21 mouse cellular contexts compared by ENCODE assay signal in genomic region chr1:87520467-87520866, GRCm38 (mm10). TPM values are rescaled to one million over a fixed set of nuclear protein-coding genes. Genes with fewer than 3 reads are reported as not detected.
DNase-seq lines count a peak whose midpoint lies in the region; ATAC-seq and TF ChIP-seq lines count a peak whose summit lies in the region.
"Had no signal": no experiment of that assay in that cellular context is flagged by ENCODE, and none has a peak within 500 bp of the region (broad histone marks: within the 10 kb centered on the region; RNA-seq: fewer than 3 reads in every experiment).

No protein-coding gene starts in this region.

- H3K4me1 ChIP-seq in heart, embryonic 15.5 days (replicated peaks), result 0 out of 2 replicates have a peak, but pooled peaks cover 3% of the 10 kb centered on the region
- peaks cover 12% of the 10 kb centered on the region for H3K4me1 ChIP-seq in midbrain, embryonic 10.5 days
- no peaks in the 10 kb centered on the region for H3K4me1 ChIP-seq in midbrain, embryonic 11.5 days (ENCODE audit: control insufficient read depth, insufficient read depth, low read length)
- peaks cover 3% of the 10 kb centered on the region; the same call in 1 of the 2 replicates for H3K4me1 ChIP-seq in embryonic facial prominence, embryonic 15.5 days
- H3K4me1 ChIP-seq in midbrain, postnatal 0 days (ENCODE audit: insufficient read depth, low read length), result no peaks in the 10 kb centered on the region

- H3K27ac ChIP-seq in heart, embryonic 15.5 days, result no peak overlapping the region
- peak overlapping the region; percentile 42; the same call in 1 of the 2 replicates for H3K27ac ChIP-seq in midbrain, embryonic 10.5 days (replicated peaks)
- no peak overlapping the region for H3K27ac ChIP-seq in midbrain, embryonic 11.5 days (ENCODE audit: low read depth, low read length)
- no peak overlapping the region for H3K27ac ChIP-seq in embryonic facial prominence, embryonic 15.5 days (replicated peaks)
- H3K27ac ChIP-seq in midbrain, postnatal 0 days (ENCODE audit: low read depth, low read length), result no peak overlapping the region
- H3K27ac ChIP-seq: macrophage had no signal

- no peak for DNase-seq in heart, postnatal 4 days
- no peak for DNase-seq in midbrain, embryonic 10.5 days (ENCODE audit: low spot score)
- no peak for DNase-seq in midbrain, embryonic 11.5 days (ENCODE audit: low spot score, missing footprints)
- DNase-seq in midbrain, postnatal 0 days (ENCODE audit: low spot score), result no peak
- no peak for DNase-seq in Muller cell, postnatal 12 days (ENCODE audit: inconsistent ontology term)
- DNase-seq: adrenal gland, postnatal 25 days; cerebellum, postnatal 14 days; heart, postnatal 14 days; kidney, adult 8-10 months; kidney, postnatal 36 days; right cerebral cortex, adult 18-20 months; thymus, adult 2 months had no signal

- no peak overlapping the region for H3K9ac ChIP-seq in heart, embryonic 15.5 days
- no peak overlapping the region for H3K9ac ChIP-seq in midbrain, embryonic 11.5 days (ENCODE audit: low read length)
- no peak overlapping the region for H3K9ac ChIP-seq in embryonic facial prominence, embryonic 15.5 days
- H3K9ac ChIP-seq in midbrain, postnatal 0 days (replicated peaks; ENCODE audit: low read length, poor library complexity, severe bottlenecking), result no peak overlapping the region

- H3K9me3 ChIP-seq in heart, embryonic 15.5 days (replicated peaks), result no peaks in the 10 kb centered on the region
- no peaks in the 10 kb centered on the region for H3K9me3 ChIP-seq in midbrain, embryonic 10.5 days (replicated peaks)
- no peaks in the 10 kb centered on the region for H3K9me3 ChIP-seq in midbrain, embryonic 11.5 days (ENCODE audit: control insufficient read depth, low read length)
- no peaks in the 10 kb centered on the region for H3K9me3 ChIP-seq in embryonic facial prominence, embryonic 15.5 days (replicated peaks)
- no peaks in the 10 kb centered on the region for H3K9me3 ChIP-seq in midbrain, postnatal 0 days (ENCODE audit: low read length)

- peaks cover 2% of the 10 kb centered on the region; the same call in 1 of the 2 replicates for H3K27me3 ChIP-seq in heart, embryonic 15.5 days
- H3K27me3 ChIP-seq in midbrain, embryonic 10.5 days (ENCODE audit: low read depth, poor library complexity, severe bottlenecking), result no peaks in the 10 kb centered on the region
- no peaks in the 10 kb centered on the region for H3K27me3 ChIP-seq in midbrain, embryonic 11.5 days (ENCODE audit: control insufficient read depth, insufficient read depth, low read length)
- H3K27me3 ChIP-seq in embryonic facial prominence, embryonic 15.5 days, result no peaks in the 10 kb centered on the region
- H3K27me3 ChIP-seq in midbrain, postnatal 0 days (ENCODE audit: insufficient read depth, low read length), result no peaks in the 10 kb centered on the region

- no peak for TF ChIP-seq CTCF in midbrain, postnatal 0 days (IDR thresholded peaks at IDR 0.05)

- H3K36me3 ChIP-seq in heart, embryonic 15.5 days, result no peaks in the 10 kb centered on the region
- H3K36me3 ChIP-seq in midbrain, embryonic 10.5 days, result no peaks in the 10 kb centered on the region
- no peaks in the 10 kb centered on the region for H3K36me3 ChIP-seq in midbrain, embryonic 11.5 days (ENCODE audit: control insufficient read depth, insufficient read depth, low read length)
- H3K36me3 ChIP-seq in embryonic facial prominence, embryonic 15.5 days, result no peaks in the 10 kb centered on the region
- no peaks in the 10 kb centered on the region for H3K36me3 ChIP-seq in midbrain, postnatal 0 days (ENCODE audit: insufficient read depth, low read length)

- ATAC-seq in heart, embryonic 15.5 days (replicated peaks; ENCODE audit: insufficient number of reproducible peaks, insufficient read depth, low FRiP score, low read depth), result no peak
- no peak for ATAC-seq in midbrain, embryonic 11.5 days (ENCODE audit: low FRiP score)
- ATAC-seq in embryonic facial prominence, embryonic 15.5 days (ENCODE audit: insufficient number of reproducible peaks, low FRiP score, low TSS enrichment, low read depth), result no peak
- no peak for ATAC-seq in midbrain, postnatal 0 days (ENCODE audit: low FRiP score)

- H3K4me3 ChIP-seq in heart, embryonic 15.5 days, result no peak overlapping the region
- H3K4me3 ChIP-seq in midbrain, embryonic 10.5 days, result no peak overlapping the region
- H3K4me3 ChIP-seq in midbrain, embryonic 11.5 days (ENCODE audit: low read depth, low read length), result no peak overlapping the region
- no peak overlapping the region for H3K4me3 ChIP-seq in embryonic facial prominence, embryonic 15.5 days (replicated peaks)
- no peak overlapping the region for H3K4me3 ChIP-seq in midbrain, postnatal 0 days (ENCODE audit: low read depth, low read length)

- H3K4me2 ChIP-seq in heart, embryonic 15.5 days, result 0 out of 2 replicates have a peak overlapping the region, but pooled peaks have one; percentile 23
- H3K4me2 ChIP-seq in midbrain, embryonic 11.5 days, result no peak overlapping the region
- H3K4me2 ChIP-seq in embryonic facial prominence, embryonic 15.5 days (replicated peaks), result peak overlapping the region; percentile 19; the same call in 1 of the 2 replicates
- H3K4me2 ChIP-seq in midbrain, postnatal 0 days (ENCODE audit: low read depth, low read length, poor library complexity, severe bottlenecking), result peak overlapping the region; percentile 26; the same call in 1 of the 2 replicates

RNA-seq across cellular contexts. Expression of gene Neu2, which starts 10.8 kb away (rescaled TPM):
- 0.53 and 2.3 TPM in 2 replicates for polyA plus RNA-seq in heart, embryonic 15.5 days (2015; fragmentation: Nextera tagmentation; extraction: Ambion mirVana)
- not detected for total RNA-seq in heart, postnatal 4 days (2021)
- not detected in 2 replicates for polyA plus RNA-seq in midbrain, embryonic 10.5 days (2016; fragmentation: Nextera tagmentation; extraction: Ambion mirVana)
- polyA plus RNA-seq in midbrain, embryonic 11.5 days (2014; fragmentation: Nextera tagmentation; extraction: Ambion mirVana), result not detected in 2 replicates
- 0.21 and 0.51 TPM in 2 replicates for polyA plus RNA-seq in embryonic facial prominence, embryonic 15.5 days (2015; fragmentation: Nextera tagmentation; extraction: Ambion mirVana)
- total RNA-seq in midbrain, postnatal 0 days (2014; rRNA removed), result 1.1 and 1.3 TPM in 2 replicates
- 1.1 and 2.0 TPM in 2 replicates for polyA plus RNA-seq in midbrain, postnatal 0 days (2015; fragmentation: Nextera tagmentation; extraction: Ambion mirVana)
- total RNA-seq: adrenal gland, postnatal 25 days; granulocyte monocyte progenitor cell, adult 5-6 weeks; heart, postnatal 14 days; monocyte, adult 5-6 weeks; neutrophil, adult 5-6 weeks had no signal
- polyA plus RNA-seq: limb, embryonic 11.5 days; macrophage had no signal

RNA-seq across cellular contexts. Expression of gene Snorc, which starts 50.4 kb away (rescaled TPM):
- 1.1 TPM in 1 of 2 replicates, not detected in the other for polyA plus RNA-seq in heart, embryonic 15.5 days (2015; fragmentation: Nextera tagmentation; extraction: Ambion mirVana)
- total RNA-seq in heart, postnatal 4 days (2021), result not detected
- polyA plus RNA-seq in midbrain, embryonic 10.5 days (2016; fragmentation: Nextera tagmentation; extraction: Ambion mirVana), result not detected in 2 replicates
- not detected in 2 replicates for polyA plus RNA-seq in midbrain, embryonic 11.5 days (2014; fragmentation: Nextera tagmentation; extraction: Ambion mirVana)
- polyA plus RNA-seq in embryonic facial prominence, embryonic 15.5 days (2015; fragmentation: Nextera tagmentation; extraction: Ambion mirVana), result 10.8 and 20.4 TPM in 2 replicates
- not detected in 2 replicates for total RNA-seq in midbrain, postnatal 0 days (2014; rRNA removed)
- 2.9 and 3.6 TPM in 2 replicates for polyA plus RNA-seq in midbrain, postnatal 0 days (2015; fragmentation: Nextera tagmentation; extraction: Ambion mirVana)
- total RNA-seq: adrenal gland, postnatal 25 days; granulocyte monocyte progenitor cell, adult 5-6 weeks; heart, postnatal 14 days; layer of hippocampus, postnatal 25 days; monocyte, adult 5-6 weeks; neutrophil, adult 5-6 weeks had no signal
- polyA plus RNA-seq: limb, embryonic 11.5 days; liver, embryonic 16.5 days; macrophage had no signal

RNA-seq across cellular contexts. Expression of gene Ngef, which starts 53.2 kb away (rescaled TPM):
- 0.34 and 1.0 TPM in 2 replicates for polyA plus RNA-seq in heart, embryonic 15.5 days (2015; fragmentation: Nextera tagmentation; extraction: Ambion mirVana)
- total RNA-seq in heart, postnatal 4 days (2021), result under 1 TPM; 0.29 to 0.41 TPM
- 5.2 and 7.4 TPM in 2 replicates for polyA plus RNA-seq in midbrain, embryonic 10.5 days (2016; fragmentation: Nextera tagmentation; extraction: Ambion mirVana)
- polyA plus RNA-seq in midbrain, embryonic 11.5 days (2014; fragmentation: Nextera tagmentation; extraction: Ambion mirVana), result 3.0 and 3.9 TPM in 2 replicates
- polyA plus RNA-seq in embryonic facial prominence, embryonic 15.5 days (2015; fragmentation: Nextera tagmentation; extraction: Ambion mirVana), result 4.3 and 4.4 TPM in 2 replicates
- total RNA-seq in midbrain, postnatal 0 days (2014; rRNA removed), result 51.4 and 55.4 TPM in 2 replicates
- 43.9 and 45.7 TPM in 2 replicates for polyA plus RNA-seq in midbrain, postnatal 0 days (2015; fragmentation: Nextera tagmentation; extraction: Ambion mirVana)
- total RNA-seq: granulocyte monocyte progenitor cell, adult 5-6 weeks; monocyte, adult 5-6 weeks; neutrophil, adult 5-6 weeks had no signal
- polyA plus RNA-seq: macrophage had no signal
